Mouse (Mus musculus): Measurements from ENCODE around the gene Ppp3ca.

DNA sequence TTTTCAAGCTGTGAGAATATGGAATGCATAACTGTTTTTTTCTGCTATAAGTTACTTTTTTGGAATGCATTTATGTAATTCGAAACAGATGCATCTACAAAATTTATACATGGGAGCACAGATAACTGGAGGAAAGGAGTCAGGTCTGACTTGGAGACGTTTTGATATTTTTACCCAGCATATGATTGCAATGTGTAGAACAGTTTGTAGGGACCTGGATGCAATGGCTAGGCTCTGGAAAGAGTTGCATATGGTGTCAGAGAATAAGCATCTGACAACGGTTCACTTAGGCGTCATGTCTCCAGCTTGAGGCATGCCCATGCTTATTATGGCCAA lies 311.6 kb downstream of the Ppp3ca start:
- TF ChIP-seq CTCF (IDR thresholded peaks at IDR 0.05; ENCODE audit: extremely low read depth, insufficient read depth, low read length) (no peak), POLR2A (IDR thresholded peaks at IDR 0.05; ENCODE audit: extremely low read depth, insufficient read depth, low read length) (no peak)
